Mouse (Mus musculus) thymus, adult 2 months (tissue): Measurements from ENCODE around the gene Tyro3. TPM values are rescaled to one million over a fixed set of nuclear protein-coding genes. Genes with fewer than 3 reads are reported as not detected.

Experiments used
- DNase-seq: peaks from one replicate; pipeline ENCODE4 v3.0.0; 2021
- H3K27ac ChIP-seq: fragments of 200-500 bp; 2 replicates; pipeline ENCODE4 v1.5.1; 2012; ENCODE audit warnings: low read length, control low read depth; ENCODE audit not compliant: control insufficient read depth, insufficient read depth
- H3K27me3 ChIP-seq: fragments of 200-500 bp; 2 replicates; pipeline ENCODE4 v1.6.1; 2012; ENCODE audit warnings: mild to moderate bottlenecking, low read length, moderate library complexity, mixed read lengths; ENCODE audit not compliant: control insufficient read depth, insufficient read depth
- H3K36me3 ChIP-seq: fragments of 200-500 bp; 2 replicates; pipeline ENCODE4 v1.6.1; 2012; ENCODE audit warnings: mild to moderate bottlenecking, low read length, moderate library complexity; ENCODE audit not compliant: control insufficient read depth, insufficient read depth
- H3K4me1 ChIP-seq: fragments of 200-500 bp; replicated peaks from 2 replicates; pipeline ENCODE4 v1.6.1; 2012; ENCODE audit warnings: low read length; ENCODE audit not compliant: control insufficient read depth, insufficient read depth
- H3K4me3 ChIP-seq: fragments of 200-500 bp; 2 replicates; pipeline ENCODE4 v1.5.1; 2012; ENCODE audit warnings: mild to moderate bottlenecking, low read length, control low read depth, moderate library complexity; ENCODE audit not compliant: control insufficient read depth, insufficient read depth
- CTCF ChIP-seq: fragments of 200-500 bp; IDR thresholded peaks from 2 replicates; pipeline ENCODE4 v1.5.1; 2012; ENCODE audit warnings: mild to moderate bottlenecking, control low read depth, low read length, moderate library complexity, borderline replicate concordance; ENCODE audit not compliant: control insufficient read depth, poor library complexity, insufficient read depth; ENCODE audit errors: extremely low read depth
- POLR2A ChIP-seq: fragments of 200-500 bp; IDR thresholded peaks from 2 replicates; pipeline ENCODE4 v1.6.1; 2012; ENCODE audit warnings: mild to moderate bottlenecking, low read length, control low read depth, moderate library complexity; ENCODE audit not compliant: control insufficient read depth, poor library complexity, insufficient read depth; ENCODE audit errors: extremely low read depth
- WGBS: fragments of 180-500 bp; shearing (Covaris S2); methylation state at CpG from one replicate; pipeline ENCODE4 v1.1.7; 2018; 5-methylcytosine and 5-hydroxymethylcytosine counted together
- polyA plus RNA-seq: library from polyadenylated mRNA; depleted of rRNA; stranded (reverse); fragments of >200 nt; gene quantifications from 2 replicates; pipeline ENCODE4 v1.2.3, GENCODE M21; 2012

Tyro3 gene
- polyA plus RNA-seq, 1 experiment = 6.5 TPM

DNA sequence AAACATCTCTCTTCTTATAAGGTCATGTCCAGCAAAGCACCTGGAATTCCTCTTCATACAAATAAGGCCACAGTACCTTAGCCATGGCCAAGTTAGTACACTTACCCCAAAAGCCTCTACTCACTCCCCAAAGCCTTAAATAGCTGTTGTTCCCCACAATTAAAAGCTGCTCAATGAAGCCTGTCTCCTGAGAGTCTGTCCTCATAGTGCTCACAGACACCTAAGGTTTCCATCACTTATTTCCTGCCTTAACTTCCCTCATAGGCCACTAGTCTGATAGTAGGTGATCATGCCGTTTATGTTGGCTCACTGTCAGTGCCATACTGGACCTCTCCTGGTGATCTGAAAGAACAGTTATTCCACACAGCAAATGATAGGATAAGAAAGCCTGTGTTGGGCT is 35.3 kb upstream of the Tyro3 start:
- Histone ChIP-seq H3K4me3 (no peak overlapping the region), H3K4me1 (peaks cover 16% of the 10 kb centered on the region), H3K36me3 (no peaks in the 10 kb centered on the region), H3K27me3 (peaks cover 17% of the 10 kb centered on the region), H3K27ac (no peak overlapping the region)
- DNase-seq = no peak
- TF ChIP-seq CTCF (no peak), POLR2A (no peak)
- WGBS = 49% methylated on average over 1 of the region's 1 CpGs

GRCm38 (mm10) chr2:119763924-119764323 is 33.6 kb upstream of the Tyro3 start:
- Histone ChIP-seq H3K27me3 (peaks cover 2% of the 10 kb centered on the region; the same call in 1 of the 2 replicates), H3K4me3 (no peak overlapping the region), H3K4me1 (peaks cover 6% of the 10 kb centered on the region), H3K27ac (no peak overlapping the region), H3K36me3 (peaks cover 9% of the 10 kb centered on the region)
- no peak for DNase-seq
- TF ChIP-seq POLR2A (no peak), CTCF (no peak)
- WGBS = 88% methylated on average over 4 of the region's 4 CpGs

DNA sequence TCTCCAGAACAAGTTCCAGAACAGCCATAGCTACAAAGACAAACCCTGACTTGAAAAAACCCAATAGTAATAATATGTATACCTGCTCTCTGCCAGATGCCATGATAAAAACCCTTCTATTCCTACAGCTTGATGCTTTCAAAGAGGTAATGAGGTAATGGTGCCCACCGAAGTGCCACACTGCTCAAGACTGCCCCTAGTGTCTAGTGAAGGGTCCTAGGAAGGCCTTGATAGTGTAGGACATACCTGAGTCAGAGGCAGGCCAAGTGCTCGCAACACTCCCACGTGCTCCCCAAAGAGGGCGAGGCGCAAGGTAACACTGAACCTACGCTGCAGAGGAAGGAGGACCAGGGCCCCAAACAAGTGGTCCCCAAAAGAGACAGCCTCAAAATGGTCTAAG is 30.3 kb upstream of the Tyro3 start:
- Histone ChIP-seq H3K27me3 (no peaks in the 10 kb centered on the region), H3K27ac (no peak overlapping the region), H3K36me3 (peaks cover 16% of the 10 kb centered on the region), H3K4me3 (no peak overlapping the region), H3K4me1 (no peaks in the 10 kb centered on the region)
- TF ChIP-seq POLR2A (no peak), CTCF (no peak)
- 95% methylated on average over 6 of the region's 6 CpGs for WGBS
- peak; percentile 33 for DNase-seq

- TF ChIP-seq POLR2A = peak; percentile 88
- 0 out of 2 replicates have a peak, but pooled peaks have one; percentile 39 for TF ChIP-seq CTCF
- Histone ChIP-seq H3K27me3 (no peaks in the 10 kb centered on the region), H3K36me3 (peaks cover 8% of the 10 kb centered on the region), H3K4me3 (peak within 1 kb of the TSS; percentile 57), H3K4me1 (no peaks in the 10 kb centered on the region; the same call in 1 of the 2 replicates), H3K27ac (no peak within 1 kb of the TSS; the same call in 1 of the 2 replicates)
- DNase-seq = peak; percentile 85
- WGBS = under 1% methylated on average over 44 of the region's 44 CpGs
Measured at GRCm38 (mm10) chr2:119787206-119787883, 10.2 kb upstream of the Tyro3 start, which contains the start of gene Rpap1. Gene Rpap1, minus strand, starts transcription at chr2:119787537.

DNA sequence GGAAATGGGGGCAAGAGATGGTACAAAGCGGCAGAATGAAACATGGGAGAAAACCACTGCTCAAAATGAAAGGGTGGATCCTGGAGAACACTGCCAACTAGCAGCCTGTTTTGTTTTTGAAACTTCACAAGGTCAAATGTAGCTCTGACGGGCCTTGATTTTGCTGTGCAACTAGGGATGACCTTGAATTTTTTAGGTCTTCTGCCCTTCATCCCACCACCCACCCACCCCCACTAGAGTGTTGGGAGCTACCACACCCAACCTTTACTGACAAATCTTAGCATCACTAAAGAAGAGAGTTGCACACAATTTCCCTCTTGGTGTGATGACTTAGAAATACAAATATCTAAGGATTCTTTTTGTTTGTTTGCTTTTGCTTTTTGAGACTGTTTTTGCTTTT is 7.5 kb upstream of the Tyro3 start:
- H3K36me3 ChIP-seq = no peaks in the 10 kb centered on the region
- no peaks in the 10 kb centered on the region for H3K27me3 ChIP-seq
- TF ChIP-seq CTCF (no peak), POLR2A (no peak)
- no peak overlapping the region for H3K27ac ChIP-seq
- no peaks in the 10 kb centered on the region; the same call in 1 of the 2 replicates for H3K4me1 ChIP-seq
- WGBS = 98% methylated on average over 2 of the region's 2 CpGs
- DNase-seq = no peak
- no peak overlapping the region for H3K4me3 ChIP-seq

DNA sequence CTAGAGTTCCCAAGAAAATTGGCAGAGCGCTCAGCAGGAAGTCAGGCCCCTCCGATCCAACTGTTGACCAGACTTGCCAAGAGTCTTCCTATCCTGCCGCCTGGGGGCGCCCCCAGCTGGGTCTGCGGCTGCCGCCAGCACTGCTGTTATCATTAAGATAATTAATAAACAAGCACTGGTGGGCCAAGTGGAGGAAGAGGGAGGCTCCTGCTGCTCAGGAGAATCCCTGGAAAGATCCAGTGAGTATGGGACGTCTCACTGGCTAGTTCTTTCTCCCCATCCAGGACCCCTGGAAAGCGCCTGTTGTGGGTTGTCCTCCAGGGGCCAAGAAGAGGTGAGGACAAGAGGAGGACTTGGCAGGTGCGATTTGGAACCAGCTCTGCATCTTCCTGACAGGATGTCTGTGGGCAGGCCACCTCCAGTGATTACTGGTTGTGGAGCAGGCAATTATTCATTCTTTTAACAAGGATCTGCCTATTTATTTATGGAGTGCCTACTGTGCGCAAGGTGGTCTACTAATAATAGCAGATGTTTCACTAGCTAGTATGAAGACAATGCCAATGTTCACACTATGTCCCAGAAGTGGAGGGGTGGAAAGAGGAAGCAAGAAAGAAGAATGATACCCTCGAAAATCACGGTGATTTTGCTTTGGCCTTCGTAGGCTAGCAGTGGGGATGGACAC is 854 bp downstream of the Tyro3 start:
- no peak for TF ChIP-seq POLR2A
- TF ChIP-seq CTCF = peak; percentile 62
- WGBS = 13% methylated on average over 13 of the region's 13 CpGs
- H3K36me3 ChIP-seq = no peaks in the 10 kb centered on the region
- DNase-seq = peak; percentile 37
- H3K4me1 ChIP-seq = peaks cover 12% of the 10 kb centered on the region
- H3K27me3 ChIP-seq = peaks cover 22% of the 10 kb centered on the region
- H3K27ac ChIP-seq = no peak overlapping the region
- no peak overlapping the region for H3K4me3 ChIP-seq
